Mouse (Mus musculus) left cerebral cortex, postnatal 25 days (tissue): ENCODE measurements around the gene Fgfr2. TPM values are rescaled to one million over a fixed set of nuclear protein-coding genes. Genes with fewer than 3 reads are reported as not detected.
A peak's percentile ranks its signal among the peaks of the same experiment; 100 is the strongest.

Source experiments
- DNase-seq, 2 experiments: peaks; one replicate each; pipeline ENCODE4 v3.0.0; 2022; ENCODE audit warnings: low spot score in 2 of 2, mixed read lengths in 1 of 2
- intact Hi-C: fragments of 180-260 bp; cut with DNase I; formaldehyde crosslinking; loops from one replicate; pipeline ENCODE4 v1.15.1; 2025
- total RNA-seq, 2 experiments: library from RNA; stranded (reverse); gene quantifications; 2 replicates each; pipeline ENCODE4 v1.2.3; 2021

The Fgfr2 gene
- 10 to 100 TPM; 37.1 to 42.0 TPM for total RNA-seq

DNA sequence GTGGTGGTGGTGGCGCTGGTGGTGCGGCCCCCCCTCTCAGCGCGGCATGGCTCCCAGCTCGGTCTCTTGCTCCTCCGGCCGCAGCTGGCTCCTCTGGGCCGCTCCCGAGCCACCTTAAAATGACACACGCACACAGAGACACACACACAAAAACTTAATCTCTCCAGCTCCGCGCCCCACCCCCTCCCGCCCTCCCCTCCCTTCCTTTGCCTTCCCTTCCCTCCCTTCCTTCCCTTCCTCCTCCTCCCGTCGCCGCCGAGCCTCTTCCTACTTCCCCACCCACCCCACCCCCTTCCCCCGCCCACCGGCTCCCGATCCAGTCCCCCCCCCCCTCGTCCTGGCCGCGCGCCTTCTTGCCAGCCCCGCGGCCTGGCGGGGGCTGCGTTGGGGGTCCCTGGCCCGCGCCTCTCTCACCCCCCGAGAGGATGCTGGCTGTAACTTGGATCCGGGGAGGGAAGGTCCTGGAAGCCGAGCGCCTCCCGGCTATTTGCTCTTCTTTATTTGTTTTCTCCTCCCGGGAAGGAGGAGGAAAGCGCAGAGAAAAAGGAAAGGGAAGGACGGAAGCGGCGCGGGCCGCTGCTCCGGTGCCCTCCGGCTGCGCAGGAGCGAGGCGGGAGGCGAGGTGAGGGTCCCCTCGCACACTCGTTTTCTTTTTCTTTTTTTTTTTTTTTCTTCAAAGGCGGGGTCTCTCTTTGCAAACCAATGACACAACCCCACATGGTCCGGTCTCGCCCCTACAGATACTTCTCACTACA lies at the start of gene Fgfr2:
Gene Fgfr2, minus strand, starts transcription at position 107 of the 755 bp plus-strand sequence.
- intact Hi-C loops: loop anchor here (2.0 to 5.0 kb wide), 2 partner anchors 83 to 514 kb away; partner anchors contain the start of gene Edrf1
- DNase-seq: peak; percentile 22 to 24

DNA sequence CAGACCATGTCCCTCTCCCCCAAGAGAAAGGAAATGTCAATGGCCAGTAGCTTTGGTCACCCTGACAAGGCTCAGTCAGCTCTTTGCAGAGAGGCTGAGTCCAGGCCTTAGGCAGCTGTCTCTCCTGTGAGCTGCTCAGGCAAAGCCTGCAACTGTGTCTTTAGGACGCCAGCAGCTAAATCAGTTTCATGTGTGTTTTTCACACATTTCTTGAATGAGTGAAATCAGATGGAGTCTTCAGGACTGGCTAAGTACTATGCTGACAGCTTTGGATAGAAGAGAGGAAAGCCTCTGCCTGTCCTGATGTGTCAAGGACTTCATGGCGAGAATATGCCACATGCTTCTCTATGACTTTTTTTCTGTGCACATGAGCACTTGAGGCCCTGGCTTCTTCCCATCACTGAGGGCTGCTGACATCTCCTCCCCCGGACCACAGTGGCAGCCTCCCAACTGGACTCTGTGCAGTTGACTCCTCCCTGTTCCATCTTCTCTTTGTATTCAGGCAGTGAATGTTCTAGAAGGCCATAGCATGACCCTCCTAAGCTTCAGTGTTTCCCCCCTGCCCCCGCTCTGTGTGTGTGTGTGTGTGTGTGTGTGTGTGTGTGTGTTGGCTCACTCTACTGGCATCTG lies 48.4 kb upstream of the Fgfr2 start:
- intact Hi-C loops: no loop called here
- DNase-seq: peak in 1 of 2 experiments; percentile 43

DNA sequence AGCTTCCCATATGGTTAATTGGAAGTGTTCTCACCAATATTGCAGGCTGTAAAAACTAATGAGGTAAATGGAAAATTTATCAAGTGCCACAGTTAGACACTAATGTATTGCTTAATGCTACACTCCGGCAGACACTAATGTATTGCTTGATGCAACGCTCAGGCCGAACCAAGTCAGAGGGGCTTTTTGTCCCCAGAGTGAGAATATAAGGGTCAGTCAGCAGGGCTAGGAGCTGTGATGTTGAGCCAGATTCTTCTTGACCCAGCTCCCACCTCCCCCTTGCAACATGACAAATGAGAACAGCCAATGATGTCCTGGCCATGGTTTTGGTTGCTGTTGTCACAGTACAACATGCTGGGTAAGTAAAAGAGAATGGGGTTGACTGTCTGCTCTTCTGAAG lies 45.8 kb upstream of the Fgfr2 start:
- DNase-seq: no peak
- intact Hi-C loops: no loop called here

DNA sequence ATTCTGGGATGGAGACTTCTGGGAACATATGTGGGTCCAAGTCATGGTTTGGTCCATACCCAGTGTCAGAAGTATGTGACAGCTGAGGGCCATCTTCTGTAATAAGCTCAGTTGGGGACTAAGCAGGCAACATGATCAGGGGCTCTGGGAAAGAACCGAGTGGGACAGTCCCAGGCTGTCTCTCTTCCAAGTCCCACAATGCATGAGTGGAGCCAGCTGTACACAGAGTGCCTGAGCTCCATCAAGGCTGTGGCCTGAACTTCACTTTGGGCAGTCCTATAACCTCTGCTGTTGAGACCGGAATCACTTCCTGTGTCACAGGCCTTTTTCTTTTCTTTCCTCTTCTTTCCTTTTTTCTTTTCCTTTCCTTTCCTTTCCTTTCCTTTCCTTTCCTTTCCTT lies 44.8 kb upstream of the Fgfr2 start:
- intact Hi-C loops: no loop called here
- DNase-seq: no peak

DNA sequence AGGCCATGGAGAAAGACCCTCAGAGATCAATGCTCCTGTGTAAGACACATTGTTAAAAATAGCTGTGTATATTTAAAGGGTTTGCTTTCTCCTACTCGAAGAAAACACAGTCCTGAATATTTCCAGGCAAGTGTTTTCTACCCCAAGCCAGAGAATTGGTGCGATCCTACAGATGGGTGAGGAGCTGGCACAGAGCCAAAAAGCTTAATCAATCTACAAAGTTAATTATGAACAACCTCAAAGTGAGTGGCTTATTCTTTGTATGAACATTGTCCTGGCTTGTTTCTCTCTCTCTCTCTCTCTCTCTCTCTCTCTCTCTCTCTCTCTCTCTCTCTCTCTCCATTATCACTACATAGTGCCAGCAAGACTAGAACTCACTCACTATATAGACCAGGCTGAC lies 41.6 kb upstream of the Fgfr2 start:
- intact Hi-C loops: no loop called here
- DNase-seq: no peak

DNA sequence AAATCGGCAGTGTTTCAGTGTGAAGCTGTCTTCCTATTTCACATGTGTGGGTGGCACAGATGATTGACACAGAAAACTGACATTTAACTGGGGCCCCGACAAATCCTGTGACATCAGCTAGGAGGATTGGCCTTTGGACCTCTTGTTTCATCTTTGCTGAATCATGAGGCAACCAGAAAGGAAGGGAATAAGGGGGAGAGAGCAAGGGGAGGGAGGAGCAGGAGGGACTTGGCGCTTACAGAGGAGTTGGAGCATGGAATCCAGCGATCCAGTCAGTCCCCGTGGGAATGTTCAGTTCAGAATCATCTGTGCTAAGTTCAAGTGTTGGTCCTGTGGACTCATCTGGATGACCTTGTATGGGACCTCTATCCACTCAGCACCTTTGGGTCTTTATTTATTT lies 39.9 kb upstream of the Fgfr2 start:
- DNase-seq: no peak
- intact Hi-C loops: no loop called here

DNA sequence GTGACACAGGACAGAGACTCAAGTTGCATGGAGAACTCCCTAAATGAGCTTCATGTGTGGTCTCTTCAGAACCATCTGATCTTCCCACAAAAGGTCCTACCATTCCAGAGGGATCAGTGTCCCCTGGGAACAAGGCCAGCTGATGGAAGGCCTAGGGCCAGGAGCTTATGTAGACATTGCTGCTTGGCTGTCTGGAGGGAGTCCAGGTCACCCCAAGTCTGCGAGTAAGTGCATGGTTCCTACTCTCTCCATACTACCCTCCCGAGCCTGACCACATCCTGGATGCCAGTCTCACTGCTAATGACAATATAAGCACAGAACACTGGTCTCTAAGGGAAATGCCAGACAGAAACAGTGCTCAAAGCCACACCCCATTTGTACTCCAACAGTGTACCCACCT lies 39.0 kb upstream of the Fgfr2 start:
- DNase-seq: no peak
- intact Hi-C loops: no loop called here

DNA sequence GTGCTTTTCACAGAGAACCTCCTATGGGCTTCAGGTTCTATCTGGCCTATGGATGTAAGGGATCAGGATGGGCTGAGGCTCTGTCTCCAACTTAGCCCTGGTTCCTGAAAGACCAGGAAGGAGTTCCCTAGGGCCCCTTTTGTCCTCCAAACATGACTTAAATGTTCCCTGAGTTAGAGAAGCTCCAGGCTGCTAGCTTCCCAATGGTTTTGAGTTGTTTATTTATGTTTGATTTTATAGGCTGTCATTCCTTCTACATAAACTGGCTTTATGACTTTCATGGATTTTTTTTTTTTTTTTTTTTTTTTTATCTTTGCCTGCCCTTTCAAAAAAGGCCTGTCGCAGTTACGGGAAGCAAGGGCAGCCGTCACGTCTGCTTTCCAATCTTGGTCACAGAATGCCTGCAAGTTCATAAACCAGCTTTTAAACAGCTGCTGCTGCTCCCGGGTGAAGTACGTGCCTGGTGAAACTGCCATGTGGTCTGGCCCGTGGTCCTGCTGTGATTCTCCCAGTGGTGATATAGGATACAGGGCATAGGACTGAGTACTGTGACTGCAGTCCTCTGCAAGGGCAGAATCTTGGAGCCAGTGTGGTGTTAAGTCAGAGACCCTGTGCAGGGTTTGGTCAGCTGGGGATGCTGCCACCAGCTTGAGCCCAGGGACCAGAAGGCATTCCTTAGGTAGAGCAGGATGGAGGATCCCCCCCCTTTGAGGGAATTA lies 38.4 kb upstream of the Fgfr2 start:
- intact Hi-C loops: no loop called here
- DNase-seq: no peak

DNA sequence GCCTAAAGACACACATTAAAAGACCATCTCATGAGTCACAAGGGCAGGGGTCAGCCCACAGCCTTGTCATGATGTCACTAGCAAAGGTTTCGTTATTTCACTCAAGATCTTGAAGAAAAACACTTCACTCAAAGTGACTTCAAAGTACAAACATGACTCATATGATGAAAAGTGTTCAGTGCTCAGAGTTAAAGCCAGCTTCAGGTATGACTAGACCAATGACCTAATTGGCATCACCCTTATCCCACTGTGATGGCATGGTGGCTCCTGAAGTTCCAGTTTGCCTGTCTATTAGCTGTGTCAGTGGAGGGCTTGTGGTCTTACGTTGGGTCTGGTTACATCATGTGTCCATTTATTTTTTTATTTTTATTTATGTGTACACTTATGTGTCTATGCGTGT lies 36.4 kb upstream of the Fgfr2 start:
- no peak for DNase-seq
- intact Hi-C loops: no loop called here

DNA sequence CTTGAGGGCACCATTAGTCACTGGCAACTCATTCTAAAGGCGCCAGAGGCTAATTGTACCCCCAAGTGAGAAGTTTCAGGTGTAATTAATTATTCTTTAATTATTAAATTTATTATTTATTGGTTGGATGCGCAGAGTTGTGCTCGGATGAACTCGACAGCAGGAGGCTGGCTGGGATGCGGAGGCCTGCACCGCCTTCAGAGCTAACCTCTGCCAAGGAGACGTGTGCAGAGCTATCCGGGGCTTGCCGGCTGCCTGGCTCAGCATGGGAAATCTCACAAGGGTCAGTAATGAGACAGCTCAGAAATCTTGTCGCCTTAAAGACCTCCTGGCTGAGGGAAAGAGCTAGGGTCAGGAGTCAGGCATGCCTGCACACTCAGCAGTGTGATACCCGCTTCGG lies 32.5 kb upstream of the Fgfr2 start:
- no peak for DNase-seq
- intact Hi-C loops: no loop called here

DNA sequence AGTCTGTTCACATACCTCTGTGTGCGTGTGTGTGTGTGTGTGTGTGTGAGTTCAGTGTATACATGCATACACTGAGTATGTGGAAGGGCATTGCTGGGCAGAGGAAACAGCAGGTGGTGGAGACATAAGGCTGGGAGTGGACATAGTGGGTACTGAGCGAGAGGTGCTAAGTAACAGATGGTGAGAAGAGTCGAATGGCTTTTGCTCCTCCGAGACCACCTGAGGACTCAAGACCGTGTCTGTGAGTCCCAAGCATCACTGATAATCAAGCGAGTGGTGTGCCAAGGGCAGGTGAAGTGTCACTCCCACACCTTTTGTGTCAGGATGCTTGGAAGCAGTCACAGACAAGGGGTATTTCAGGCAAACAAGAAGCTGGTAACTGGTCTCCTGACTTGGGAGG lies 31.7 kb upstream of the Fgfr2 start:
- intact Hi-C loops: no loop called here
- no peak for DNase-seq

DNA sequence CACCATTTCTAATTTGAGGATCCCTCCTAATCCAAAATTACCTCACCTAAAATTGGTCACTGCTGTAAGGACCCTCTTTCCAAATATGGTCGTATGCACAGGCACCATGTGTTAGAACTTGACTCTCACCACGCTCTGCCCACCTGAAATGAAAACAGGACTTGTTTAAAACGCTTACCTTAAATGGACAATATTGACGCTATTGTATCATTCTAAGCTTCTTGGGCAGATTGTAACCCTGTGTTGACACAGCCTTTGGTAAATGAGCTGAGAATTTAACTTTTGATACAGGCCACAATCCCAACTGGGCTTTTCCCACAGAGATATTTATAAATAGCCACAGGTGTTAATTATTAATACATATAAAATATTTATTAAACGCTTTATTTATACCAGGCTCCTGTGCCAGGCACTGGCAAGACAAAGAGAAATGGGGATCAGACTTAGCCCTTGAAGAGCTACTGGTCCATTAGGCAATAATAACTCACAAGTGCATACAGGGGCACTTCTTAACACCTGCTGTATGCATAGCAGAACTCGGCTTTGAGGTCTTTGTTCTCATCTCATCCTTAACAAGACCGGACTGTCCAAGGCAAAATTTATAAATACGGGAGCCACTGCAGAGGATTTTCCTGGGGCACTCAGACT lies 16.7 kb upstream of the Fgfr2 start:
- no peak for DNase-seq
- intact Hi-C loops: no loop called here

DNA sequence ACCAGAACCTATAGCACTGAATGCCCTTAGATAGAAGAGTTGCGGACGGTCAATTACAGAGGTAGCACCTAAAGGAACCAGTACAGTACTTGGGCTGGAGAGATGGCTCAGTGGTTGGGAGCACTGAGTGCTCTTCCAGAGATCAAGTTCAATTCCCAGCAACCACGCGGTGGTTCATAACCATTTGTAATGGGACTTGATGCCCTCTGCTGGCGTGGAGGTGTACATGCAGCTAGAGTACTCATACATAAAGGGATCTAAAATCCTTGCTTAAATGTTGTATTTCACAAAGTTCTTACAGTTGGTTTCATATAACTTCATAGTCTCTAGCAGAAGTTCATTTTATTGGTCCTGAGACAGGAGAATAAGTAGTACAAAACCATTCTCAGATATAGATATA lies 10.4 kb upstream of the Fgfr2 start:
- intact Hi-C loops: no loop called here

DNA sequence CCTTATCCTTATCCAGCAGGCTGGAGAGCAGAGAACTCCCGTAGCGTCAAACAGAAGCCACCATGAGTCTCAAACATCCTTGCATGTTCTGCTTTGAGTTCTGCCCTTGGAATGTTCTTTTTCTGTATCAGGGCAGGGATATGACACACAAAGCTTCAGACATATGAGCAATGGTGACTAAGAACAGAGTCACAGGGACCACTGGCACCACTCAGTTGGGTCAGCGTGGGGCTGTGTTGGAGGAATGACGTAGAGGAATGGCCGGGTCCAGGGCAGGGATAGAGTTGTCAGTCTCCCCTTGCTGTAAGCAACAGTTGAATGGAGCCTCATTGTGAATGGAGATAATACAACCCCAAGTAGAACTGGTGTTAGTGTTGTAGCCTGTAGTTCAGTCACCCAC lies 9.6 kb upstream of the Fgfr2 start:
- no peak for DNase-seq
- intact Hi-C loops: no loop called here

More for the DNA sequence above, 10.4 kb upstream of the Fgfr2 start:
- no peak for DNase-seq

DNA sequence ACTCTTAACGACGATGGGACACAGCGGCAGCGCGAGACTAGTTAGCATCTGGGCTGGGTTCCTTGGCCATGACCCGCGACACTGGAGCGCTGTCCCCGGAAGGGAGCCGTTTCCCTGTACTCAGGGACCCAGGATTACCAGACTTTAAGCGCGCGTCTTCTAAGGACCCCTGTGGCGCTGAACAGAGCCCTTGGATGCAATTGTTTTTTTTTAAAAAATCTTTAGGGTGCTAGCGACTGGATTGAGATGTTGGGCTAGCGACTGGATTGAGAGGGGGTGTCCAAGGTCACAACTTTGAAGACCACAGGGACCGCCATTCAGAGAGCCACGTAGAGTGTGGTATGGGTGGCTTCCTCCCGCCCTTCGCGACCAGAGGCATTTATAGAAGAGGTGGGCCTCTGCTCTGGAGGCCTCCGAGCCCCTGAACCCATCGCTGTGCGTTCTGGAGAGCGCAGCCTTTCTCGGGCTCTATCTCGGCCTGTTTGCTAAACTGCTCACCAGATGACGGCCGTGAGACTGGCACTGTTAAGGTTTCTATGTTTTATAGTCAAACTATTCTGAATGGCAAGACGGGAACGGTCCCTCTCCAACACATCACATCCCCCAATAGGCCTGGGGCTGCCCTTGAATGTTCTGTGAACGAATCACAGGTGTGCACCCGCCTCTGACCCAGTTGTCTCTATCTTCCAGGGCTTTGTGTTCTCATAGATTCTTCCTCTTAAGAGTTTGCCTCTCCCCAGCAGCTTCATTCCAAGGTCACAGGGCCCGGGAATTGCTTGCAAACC lies 1.7 kb upstream of the Fgfr2 start:
- DNase-seq: no peak
- intact Hi-C loops: loop anchor here (5.0 kb wide), 1 partner anchor 512 kb away; the partner anchor contains the start of gene Edrf1

DNA sequence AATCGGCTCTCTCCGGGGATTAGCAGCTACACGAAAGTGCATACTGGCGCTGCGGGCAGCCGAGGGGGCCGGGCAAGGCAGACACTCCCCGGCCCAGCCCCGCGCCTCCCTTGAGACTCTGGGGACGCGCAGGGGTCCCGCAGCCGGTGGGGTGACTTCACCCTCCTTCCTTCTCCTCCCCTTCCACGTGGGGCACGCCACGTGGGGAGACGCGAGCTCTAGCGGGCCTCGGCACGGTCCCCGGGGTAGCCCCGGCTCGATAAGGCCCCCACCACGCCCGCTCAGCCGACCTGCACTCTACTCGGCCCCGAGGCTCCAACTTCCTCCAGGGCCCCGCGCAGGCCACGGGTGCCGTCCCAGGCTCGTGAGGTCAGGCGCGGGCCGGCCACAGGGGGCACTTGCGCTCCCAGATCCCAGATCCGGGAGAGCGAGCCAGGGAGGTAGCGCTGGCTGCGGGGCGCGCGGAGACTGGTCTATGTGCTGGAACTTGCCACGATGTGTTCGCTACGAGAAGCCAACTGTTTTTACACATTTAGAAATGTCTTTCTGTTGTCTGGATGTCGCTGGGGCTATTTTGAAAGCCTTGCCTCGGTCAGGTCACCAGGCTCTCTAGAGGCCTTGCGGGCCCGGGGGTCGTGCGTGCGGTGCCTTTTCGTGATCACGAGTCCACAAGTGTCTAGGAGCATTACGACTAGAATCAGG lies 1.0 kb upstream of the Fgfr2 start, which contains the start of gene Ctbp2:
Gene Ctbp2, minus strand, starts transcription at position 356 of the 702 bp plus-strand sequence.
- DNase-seq: peak; percentile 52 to 64
- intact Hi-C loops: loop anchor here (2.0 to 5.0 kb wide), 2 partner anchors 83 to 513 kb away; partner anchors contain the start of gene Edrf1

DNA sequence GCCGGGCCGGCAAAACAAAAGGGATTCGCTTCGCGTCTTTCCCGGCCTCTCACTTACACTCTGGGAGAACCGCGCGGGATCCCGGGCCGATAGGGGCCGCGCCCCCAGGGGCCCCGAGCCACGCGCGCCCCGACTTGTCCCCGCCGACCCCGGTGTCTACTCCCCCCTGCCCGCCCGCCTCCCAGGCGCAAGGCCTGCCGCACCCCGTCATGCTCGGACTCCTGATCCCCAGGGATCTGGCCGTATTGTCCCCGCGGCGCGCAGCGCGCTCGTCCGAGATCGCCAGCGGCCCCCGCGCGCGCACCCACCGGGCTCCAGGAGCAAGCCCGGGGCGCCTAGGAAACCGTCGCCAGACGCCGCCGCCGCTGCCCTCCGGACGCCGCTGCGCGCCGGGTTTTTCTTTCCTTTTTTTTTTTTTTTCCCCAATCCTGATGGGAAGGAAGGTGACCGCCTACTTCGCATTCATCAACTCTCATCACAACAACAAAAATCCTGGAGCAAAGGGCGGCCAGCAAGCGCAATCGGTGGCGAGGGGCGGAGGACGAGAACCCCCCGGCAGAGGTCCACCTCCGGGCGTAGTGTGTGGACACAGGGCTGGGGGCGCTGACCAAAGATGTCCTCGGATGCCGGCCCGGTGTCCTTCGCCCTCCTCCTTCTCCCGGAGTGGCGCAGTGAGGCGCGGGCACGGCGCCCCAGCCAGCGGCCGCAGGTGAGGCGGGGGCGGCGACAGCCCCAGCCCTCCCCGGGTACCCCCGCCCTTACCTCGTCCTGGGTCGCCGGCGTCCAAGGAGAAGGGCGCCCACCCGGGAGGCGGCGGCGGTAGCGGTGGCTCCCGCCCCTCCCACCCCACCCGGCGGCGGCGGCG lies 539 bp downstream of the Fgfr2 start:
- DNase-seq: peak; percentile 12 to 49
- intact Hi-C loops: loop anchor here (2.0 to 5.0 kb wide), 2 partner anchors 82 to 515 kb away; partner anchors contain the start of gene Edrf1
